Mouse (Mus musculus): ENCODE results near the gene Tmod2.
A peak's percentile ranks its signal among the peaks of the same experiment; 100 is the strongest.

Gene Tmod2

GRCm38 (mm10) chr9:75600166-75600934 is 10.8 kb downstream of the Tmod2 start:
- peak; percentile 51 to 61 for DNase-seq (ENCODE audit: low spot score in 2 of 2)

DNA sequence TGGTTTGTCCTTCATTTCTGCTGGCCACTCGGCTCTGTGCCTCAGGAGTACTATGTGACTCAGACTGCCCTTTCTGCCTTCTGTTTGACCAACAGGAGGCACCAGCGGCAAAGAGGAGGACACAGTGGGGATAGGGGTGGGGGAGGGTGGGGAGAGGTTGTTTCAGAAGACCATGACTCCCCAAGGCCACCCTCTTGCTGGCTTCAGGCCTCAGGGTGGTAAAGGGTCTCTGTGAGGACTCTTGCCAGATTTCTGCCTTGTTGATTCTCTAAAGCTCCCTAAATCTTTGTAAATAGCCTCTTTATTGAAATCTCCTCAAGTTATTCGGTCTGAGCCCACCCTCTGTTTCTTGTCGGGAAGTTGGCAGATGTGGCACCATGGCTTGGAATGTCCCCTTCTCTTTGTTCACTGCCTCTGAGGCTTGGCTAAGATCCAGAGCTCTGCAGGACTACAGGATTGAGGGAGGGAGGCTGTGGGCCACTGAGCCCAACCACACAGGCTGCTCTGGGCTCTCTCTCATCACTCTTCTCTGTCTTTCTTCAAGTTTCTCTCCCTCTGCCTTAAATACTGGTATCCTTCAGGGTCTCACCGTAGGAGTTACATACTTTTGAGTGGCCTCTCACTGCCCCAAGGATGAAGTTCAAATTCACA is 11.8 kb downstream of the Tmod2 start:
- peak; percentile 37 to 48 for DNase-seq (ENCODE audit: low spot score in 2 of 2)

DNA sequence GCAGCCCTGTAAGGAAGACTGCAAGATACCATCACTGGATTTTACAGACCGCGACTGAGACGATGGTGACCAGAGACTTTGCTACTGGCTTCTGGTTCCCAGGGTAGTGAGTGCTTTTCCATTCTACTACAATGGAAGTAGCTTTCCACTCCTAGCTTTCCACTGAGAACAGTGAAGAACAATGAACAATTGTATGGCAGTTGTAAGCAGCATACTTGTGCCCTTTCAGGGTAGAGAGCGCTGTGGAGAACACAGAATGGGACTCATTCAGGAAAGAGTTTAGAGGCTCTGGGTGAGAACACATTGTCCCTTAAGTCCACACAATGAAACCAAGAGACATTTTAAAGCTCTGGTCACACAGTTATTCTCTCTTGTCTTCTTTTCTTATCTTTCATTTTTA is 13.5 kb downstream of the Tmod2 start:
- no peak for DNase-seq (ENCODE audit: low spot score in 2 of 2)

DNA sequence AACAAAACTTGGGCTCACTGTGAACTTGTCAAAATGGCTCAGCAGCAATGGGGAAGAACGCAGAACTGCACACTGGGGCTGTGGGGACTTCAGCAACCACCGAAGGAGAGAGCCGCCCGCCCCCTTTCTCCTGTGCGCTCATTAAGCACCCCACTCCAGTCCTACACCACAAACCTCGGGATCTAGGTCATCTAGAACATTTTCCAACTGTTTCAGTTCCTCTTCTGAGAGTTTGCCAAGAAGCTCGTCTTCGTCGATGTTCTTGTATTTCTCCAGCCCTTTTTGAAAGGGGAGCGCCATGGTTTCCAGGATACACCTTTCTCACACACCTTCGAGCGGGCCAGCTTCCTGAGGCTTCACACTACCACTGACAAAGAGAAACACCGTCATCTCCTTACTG is 14.1 kb downstream of the Tmod2 start:
- no peak for DNase-seq (ENCODE audit: low spot score in 2 of 2)

GRCm38 (mm10) chr9:75593481-75593880 is 17.6 kb downstream of the Tmod2 start:
- peak in 1 of 2 experiments; percentile 31 for DNase-seq (ENCODE audit: low spot score in 2 of 2)

- DNase-seq (ENCODE audit: low spot score in 2 of 2), result no peak
Observed at GRCm38 (mm10) chr9:75589850-75590790, 21.0 kb downstream of the Tmod2 start.

DNA sequence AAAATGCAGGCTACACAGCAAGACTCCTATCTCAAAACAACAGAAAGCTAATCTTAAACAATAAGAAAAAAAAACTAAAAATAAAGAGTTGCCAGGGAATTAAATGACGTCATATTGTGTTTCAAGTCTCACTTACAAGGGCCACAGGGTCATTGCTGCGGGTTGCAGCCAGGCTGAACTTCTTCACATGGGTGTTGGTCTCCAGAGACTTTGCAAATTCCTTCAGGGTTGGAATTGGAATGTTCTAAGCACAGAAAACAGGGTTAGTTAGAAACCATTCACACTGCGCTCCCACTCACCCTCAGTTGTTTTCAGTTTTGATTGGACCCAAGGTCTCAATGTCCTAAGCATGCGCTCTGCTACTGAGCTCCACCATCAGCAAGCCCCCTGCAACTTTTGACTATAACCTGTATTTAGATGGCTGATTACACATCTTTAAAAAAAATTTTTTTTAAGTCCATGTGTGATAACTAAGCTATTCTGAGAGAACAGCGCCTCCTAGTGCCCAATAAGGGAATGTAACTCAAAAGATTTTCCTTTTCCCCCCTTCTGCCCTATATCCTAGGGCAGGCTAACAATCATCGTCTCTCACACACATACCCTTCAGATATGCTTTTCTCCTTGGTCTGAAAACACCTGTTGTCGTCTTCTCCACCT is 29.3 kb downstream of the Tmod2 start:
- no peak for DNase-seq (ENCODE audit: low spot score in 2 of 2)

- no peak for DNase-seq (ENCODE audit: low spot score in 2 of 2)
Observed at GRCm38 (mm10) chr9:75579321-75579720, 31.8 kb downstream of the Tmod2 start.

GRCm38 (mm10) chr9:75571036-75571942 is 39.8 kb downstream of the Tmod2 start:
- no peak for DNase-seq (ENCODE audit: low spot score in 2 of 2)

DNA sequence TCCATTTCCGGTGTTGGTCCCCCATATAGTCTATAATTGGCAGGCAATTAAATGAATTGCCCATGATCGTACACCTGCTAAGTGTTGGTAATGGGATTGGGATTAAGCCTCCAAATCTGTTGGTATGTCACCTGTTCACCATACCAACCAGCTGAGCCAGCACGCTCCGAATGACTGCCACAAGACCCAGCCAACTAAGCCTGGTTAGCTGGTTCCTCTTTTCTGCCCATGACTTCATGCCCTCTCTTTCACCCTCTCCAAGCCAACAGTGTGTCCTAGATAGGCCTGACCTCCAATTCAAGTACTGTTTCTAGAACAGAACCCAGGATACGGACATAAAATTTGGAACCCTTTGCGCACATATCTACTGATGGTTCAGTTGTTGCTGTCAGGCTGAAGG is 42.7 kb downstream of the Tmod2 start:
- no peak for DNase-seq (ENCODE audit: low spot score in 2 of 2)

- DNase-seq (ENCODE audit: low spot score in 2 of 2), result no peak
Observed at GRCm38 (mm10) chr9:75564892-75565291, 46.2 kb downstream of the Tmod2 start.

DNA sequence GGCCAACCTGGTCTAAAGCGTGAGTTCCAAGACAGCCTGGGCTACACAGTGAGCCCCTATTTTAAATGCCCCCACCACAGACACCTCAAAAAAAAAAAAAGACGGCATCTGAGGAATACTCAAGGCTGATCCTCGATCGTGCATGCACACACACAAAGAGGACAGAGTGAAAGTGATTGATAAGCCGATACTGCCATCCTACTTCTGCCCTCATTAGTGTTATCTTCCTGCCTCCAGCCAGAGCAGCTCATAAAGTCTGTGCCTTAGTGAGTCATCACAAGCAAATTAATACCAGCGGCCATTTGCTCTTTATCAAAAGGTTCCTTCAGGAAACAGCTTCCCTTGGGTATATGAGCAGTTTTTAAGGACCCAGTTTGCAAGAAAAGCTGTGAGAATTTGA is 47.5 kb downstream of the Tmod2 start:
- no peak for DNase-seq (ENCODE audit: low spot score in 2 of 2)

DNA sequence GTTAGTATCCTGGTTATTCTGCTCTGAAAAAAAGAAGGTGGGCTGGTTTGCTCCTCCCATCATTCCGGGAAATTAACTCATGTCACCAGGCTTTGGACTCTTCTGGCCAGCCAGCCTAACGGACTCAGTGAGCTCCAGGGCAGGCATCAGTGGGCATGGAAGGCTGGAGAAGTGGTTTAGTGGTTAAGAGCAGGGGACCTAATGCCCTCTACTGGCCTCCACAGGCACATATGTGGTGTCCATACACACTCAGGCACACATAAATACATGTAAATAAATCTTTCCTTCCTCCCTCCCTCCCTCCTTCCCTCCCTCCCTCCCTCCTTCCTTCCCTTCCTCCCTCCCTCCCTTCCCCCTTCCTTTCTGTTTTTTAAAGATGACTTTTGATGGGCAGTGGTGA is 47.9 kb downstream of the Tmod2 start:
- no peak for DNase-seq (ENCODE audit: low spot score in 2 of 2)

DNA sequence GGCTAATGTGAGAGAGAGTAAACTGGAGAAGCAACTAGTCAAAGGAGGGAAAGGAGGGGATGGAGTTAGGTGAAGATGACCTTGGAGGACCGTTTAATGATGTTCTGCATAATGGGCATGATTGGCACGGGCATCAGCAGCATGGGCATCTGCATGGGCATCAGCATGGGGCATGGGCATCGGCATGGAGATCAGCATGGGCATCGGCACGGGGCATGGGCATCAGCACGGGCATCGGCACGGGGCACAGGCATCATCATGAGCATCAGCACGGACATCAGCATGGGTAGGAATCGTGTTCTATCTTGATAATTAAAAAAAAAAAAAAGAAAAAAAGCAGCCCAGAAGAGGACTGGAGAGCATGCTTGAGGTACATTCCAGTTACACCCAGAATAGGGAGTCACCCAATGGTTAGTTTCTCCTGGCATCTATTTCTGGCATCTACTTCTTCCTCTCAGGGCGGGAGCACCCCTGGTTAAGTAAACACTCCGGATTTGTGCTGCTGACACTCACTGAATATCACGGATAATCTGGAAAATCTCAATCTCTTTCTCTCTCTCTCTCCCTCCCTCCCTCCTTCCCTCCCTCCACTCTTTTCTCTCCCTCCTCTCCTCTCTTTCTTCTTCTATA is 50.0 kb downstream of the Tmod2 start:
- no peak for DNase-seq (ENCODE audit: low spot score in 2 of 2)

DNA sequence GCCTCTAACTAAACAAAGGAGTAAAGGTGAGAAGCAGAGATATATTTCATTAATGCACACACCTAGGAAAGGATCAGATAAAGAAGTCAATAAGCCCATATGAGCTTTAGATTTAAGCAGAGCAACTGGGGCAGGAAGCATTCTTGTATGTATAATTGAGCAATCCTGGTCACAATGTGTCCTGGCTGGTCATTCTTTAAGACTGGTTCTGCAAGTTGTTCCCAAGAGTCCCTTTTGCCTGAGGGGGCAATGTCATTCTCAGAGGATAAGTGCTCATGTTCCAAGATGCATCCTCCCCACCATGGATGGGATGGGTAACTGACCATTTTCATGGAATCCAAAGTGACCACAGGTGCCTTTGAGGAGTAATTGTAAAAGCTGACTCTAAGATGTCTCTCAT is 50.8 kb downstream of the Tmod2 start:
- DNase-seq (ENCODE audit: low spot score in 2 of 2), result no peak

DNA sequence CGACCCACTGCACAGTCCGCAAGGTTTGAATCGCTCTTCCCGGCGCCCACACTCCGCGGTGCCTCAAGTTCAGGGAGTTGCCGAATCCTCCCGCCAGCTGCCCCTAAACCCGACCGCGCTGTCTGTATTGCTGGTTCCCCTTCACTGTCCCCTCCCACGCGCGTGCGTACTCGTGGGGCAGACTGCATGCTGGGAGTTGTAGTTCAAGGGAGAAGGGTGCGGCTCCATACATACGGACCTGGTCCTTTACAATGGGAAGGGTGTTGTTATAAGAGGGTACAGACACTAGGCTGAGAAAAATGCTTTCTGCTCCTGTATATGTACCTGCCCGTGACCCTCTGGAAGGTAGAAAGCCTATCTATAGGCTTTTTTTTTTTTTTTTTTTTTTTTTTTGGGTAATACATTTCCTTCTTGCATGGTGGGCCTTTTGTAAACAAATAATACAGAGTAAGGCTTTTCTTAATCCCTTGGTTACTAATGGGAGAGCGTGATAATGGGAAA is 51.6 kb downstream of the Tmod2 start, which contains the start of gene Tmod3:
Gene Tmod3, minus strand, starts transcription at position 146 of the 501 bp plus-strand sequence.
- peak; percentile 94 for DNase-seq (ENCODE audit: low spot score in 2 of 2)

GRCm38 (mm10) chr9:75558812-75559511 is 52.2 kb downstream of the Tmod2 start:
- DNase-seq (ENCODE audit: low spot score in 2 of 2), result no peak

GRCm38 (mm10) chr9:75558360-75558759 is 52.8 kb downstream of the Tmod2 start:
- no peak for DNase-seq (ENCODE audit: low spot score in 2 of 2)

- no peak for DNase-seq (ENCODE audit: low spot score in 2 of 2)
Observed at GRCm38 (mm10) chr9:75553719-75554118, 57.4 kb downstream of the Tmod2 start.

Measured in frontal cortex, postnatal 36 days (tissue).